Mouse (Mus musculus) lung, embryonic 16.5 days (tissue): ENCODE measurements around the gene Ostf1. TPM values are rescaled to one million over a fixed set of nuclear protein-coding genes. Genes with fewer than 3 reads are reported as not detected.
"Not testable (repeated sequence)": the region's sequence is repeated elsewhere in the genome, so short reads cannot be mapped to it uniquely, and the experiment has no call there.

ENCODE experiments used
- ATAC-seq: fragments of 200-750 bp; cut with Nextera tagmentation; 2 replicates; pipeline ENCODE4 v1.8.0; 2017; ENCODE audit warnings: low read depth, mild to moderate bottlenecking, moderate library complexity
- H3K27ac ChIP-seq: fragments of 300-500 bp; sonication (generic); 2 replicates; pipeline ENCODE4 v1.5.1; 2014; ENCODE audit warnings: mild to moderate bottlenecking, control low read depth, low read length
- H3K27me3 ChIP-seq: fragments of 300-500 bp; sonication (generic); 2 replicates; pipeline ENCODE4 v1.6.1; 2014; ENCODE audit warnings: low read depth, low read length, mixed read lengths; ENCODE audit not compliant: control insufficient read depth, insufficient read depth
- H3K36me3 ChIP-seq: fragments of 300-500 bp; sonication (generic); 2 replicates; pipeline ENCODE4 v1.6.1; 2014; ENCODE audit warnings: low read length; ENCODE audit not compliant: control insufficient read depth, insufficient read depth
- H3K4me1 ChIP-seq: fragments of 300-500 bp; sonication (generic); replicated peaks from 2 replicates; pipeline ENCODE4 v1.6.1; 2014; ENCODE audit warnings: low read length, mixed read lengths; ENCODE audit not compliant: control insufficient read depth, insufficient read depth
- H3K4me2 ChIP-seq: fragments of 300-500 bp; sonication (generic); 2 replicates; pipeline ENCODE4 v1.6.1; 2014; ENCODE audit warnings: low read depth, low read length, control low read depth
- H3K4me3 ChIP-seq: fragments of 300-500 bp; sonication (generic); 2 replicates; pipeline ENCODE4 v1.5.1; 2014; ENCODE audit warnings: mild to moderate bottlenecking, low read length, control low read depth
- H3K9ac ChIP-seq: fragments of 300-500 bp; sonication (generic); 2 replicates; pipeline ENCODE4 v1.6.1; 2014; ENCODE audit warnings: low read length, control low read depth
- H3K9me3 ChIP-seq: fragments of 300-500 bp; sonication (generic); 2 replicates; pipeline ENCODE4 v1.6.1; 2016; ENCODE audit warnings: low read length; ENCODE audit not compliant: control insufficient read depth
- WGBS: fragments of 180-500 bp; shearing (Covaris S2); extraction: QIAGEN DNeasy Blood & Tissue Kit; methylation state at CpG from one replicate; pipeline ENCODE4 v1.1.7; 2014; 5-methylcytosine and 5-hydroxymethylcytosine counted together
- polyA plus RNA-seq: library from polyadenylated mRNA; unstranded; fragments of >200 nt; fragmentation: Nextera tagmentation; extraction: Ambion mirVana; gene quantifications from 2 replicates; pipeline ENCODE4 v1.2.1, GENCODE M21; 2015

Ostf1 gene
- polyA plus RNA-seq, 1 experiment from 2014 or later = 111 TPM

DNA sequence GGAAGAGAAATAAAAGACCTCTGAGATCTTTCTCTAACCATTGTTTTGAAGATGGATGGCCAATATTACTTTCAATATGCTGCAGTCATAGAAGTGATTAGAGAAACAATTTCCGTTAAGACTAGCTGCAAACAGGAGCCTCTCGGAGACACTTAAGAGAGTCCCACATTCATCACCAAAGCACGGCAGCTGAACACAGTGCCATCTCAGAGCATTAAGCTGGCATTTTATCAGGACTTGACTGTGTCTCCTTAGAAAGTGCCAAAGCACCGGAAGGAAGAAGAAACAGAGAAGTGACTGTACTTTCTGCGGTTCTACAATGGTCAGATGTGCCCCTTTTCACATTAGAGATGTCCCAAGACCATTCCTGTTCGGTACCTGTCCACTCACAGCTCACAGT, 33.9 kb downstream of the Ostf1 start:
- 77% methylated on average over 6 of the region's 6 CpGs for whole genome bisulfite sequencing
- H3K4me3 ChIP-seq = no peak overlapping the region
- no peak for ATAC-seq
- H3K27ac ChIP-seq = no peak overlapping the region
- H3K27me3 ChIP-seq = no peaks in the 10 kb centered on the region
- H3K9me3 ChIP-seq = no peaks in the 10 kb centered on the region
- H3K9ac ChIP-seq = no peak overlapping the region
- no peaks in the 10 kb centered on the region for H3K4me1 ChIP-seq
- H3K36me3 ChIP-seq = peaks cover 3% of the 10 kb centered on the region; the same call in 1 of the 2 replicates
- H3K4me2 ChIP-seq = no peak overlapping the region

DNA sequence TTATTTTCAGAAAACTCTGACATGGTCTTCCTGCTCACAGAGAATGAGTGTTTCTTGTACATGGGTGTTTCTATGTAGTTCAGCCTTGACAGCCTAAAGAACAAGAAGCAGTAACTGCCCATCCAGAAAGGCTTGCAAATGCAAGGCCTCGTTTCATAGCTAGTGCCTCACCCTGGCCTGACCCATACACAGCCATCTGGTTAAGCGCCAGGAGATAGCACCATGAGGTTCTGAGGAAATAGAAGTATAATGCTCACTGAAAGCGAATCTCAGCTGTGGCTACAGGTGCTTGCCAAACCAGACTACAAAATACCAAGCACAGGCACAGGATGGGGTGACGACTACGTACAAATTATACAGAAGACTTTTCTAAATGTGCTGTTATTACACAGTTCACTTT, 34.7 kb downstream of the Ostf1 start:
- Histone ChIP-seq H3K4me1 (no peaks in the 10 kb centered on the region), H3K9ac (no peak overlapping the region), H3K27ac (no peak overlapping the region), H3K36me3 (no peaks in the 10 kb centered on the region), H3K27me3 (no peaks in the 10 kb centered on the region), H3K9me3 (no peaks in the 10 kb centered on the region), H3K4me3 (no peak overlapping the region), H3K4me2 (no peak overlapping the region)
- no peak for ATAC-seq
- 84% methylated on average over 5 of the region's 5 CpGs for WGBS

DNA sequence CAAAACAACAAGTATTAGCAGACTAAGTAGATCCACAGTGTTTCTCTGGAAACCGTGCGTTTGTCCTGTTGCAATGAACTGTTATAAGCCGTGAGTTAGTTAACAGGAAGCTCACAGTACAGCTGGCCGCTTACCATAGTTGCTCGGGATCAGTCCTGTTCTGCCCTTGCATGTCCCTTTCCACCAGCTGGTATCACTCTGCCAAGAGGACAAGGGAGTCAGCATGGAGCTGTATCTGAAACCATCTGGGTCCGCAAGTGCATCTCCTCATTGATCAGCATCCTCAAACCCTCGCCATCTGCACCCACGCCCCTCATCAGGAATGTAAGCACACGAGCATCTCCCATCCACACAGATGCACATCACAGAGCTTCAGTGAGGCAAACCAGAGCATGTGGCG, 37.9 kb downstream of the Ostf1 start:
- no peaks in the 10 kb centered on the region for H3K27me3 ChIP-seq
- no peaks in the 10 kb centered on the region for H3K9me3 ChIP-seq
- 76% methylated on average over 10 of the region's 10 CpGs for WGBS
- H3K4me2 ChIP-seq = no peak overlapping the region
- no peak for ATAC-seq
- H3K4me3 ChIP-seq = no peak overlapping the region
- H3K9ac ChIP-seq = no peak overlapping the region
- H3K36me3 ChIP-seq = no peaks in the 10 kb centered on the region
- no peak overlapping the region for H3K27ac ChIP-seq
- peaks cover 12% of the 10 kb centered on the region for H3K4me1 ChIP-seq

DNA sequence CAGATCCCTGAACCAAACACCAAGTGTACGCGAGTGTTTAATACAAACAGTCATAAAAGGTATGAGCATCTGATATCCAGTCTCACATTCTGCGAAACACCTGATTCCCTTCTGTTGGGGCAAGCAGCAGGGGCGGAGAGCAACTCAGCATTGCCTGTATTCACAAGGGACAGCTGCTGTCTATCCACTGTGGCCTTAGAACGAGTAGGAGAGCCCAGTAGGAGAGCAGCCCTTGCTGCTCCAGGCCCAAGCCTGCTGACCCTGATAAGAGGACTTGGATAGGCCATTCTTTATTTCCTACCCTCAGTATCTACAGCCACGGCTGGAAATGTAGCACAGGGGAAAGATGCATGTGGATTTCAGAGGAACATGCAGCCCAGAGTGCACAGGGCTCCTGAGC, 38.7 kb downstream of the Ostf1 start:
- H3K9me3 ChIP-seq = no peaks in the 10 kb centered on the region
- peaks cover 12% of the 10 kb centered on the region for H3K4me1 ChIP-seq
- H3K36me3 ChIP-seq = no peaks in the 10 kb centered on the region
- no peak for ATAC-seq
- H3K9ac ChIP-seq = no peak overlapping the region
- H3K4me3 ChIP-seq = no peak overlapping the region
- no peak overlapping the region for H3K4me2 ChIP-seq
- no peaks in the 10 kb centered on the region for H3K27me3 ChIP-seq
- no peak overlapping the region for H3K27ac ChIP-seq
- 71% methylated on average over 6 of the region's 6 CpGs for WGBS

DNA sequence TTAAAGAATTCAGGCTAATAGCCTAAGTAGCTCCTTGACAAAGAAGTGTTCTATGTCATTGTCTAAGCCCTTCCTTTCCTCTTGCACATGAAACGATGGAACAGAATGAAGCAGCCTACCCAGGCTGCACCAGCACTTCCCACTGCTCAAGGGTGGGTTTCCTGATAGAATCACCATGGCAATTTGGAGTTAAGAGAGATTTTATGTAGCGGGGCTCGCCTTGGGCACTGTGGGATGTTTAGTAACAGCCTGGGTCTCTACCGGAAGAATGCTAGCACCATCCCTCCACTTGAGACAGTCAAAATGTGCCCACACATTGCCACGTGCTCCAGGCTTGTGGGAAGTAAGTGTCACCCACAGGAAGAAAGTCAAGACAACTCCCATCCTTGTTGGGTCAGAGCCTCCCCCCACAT, 40.7 kb downstream of the Ostf1 start:
- Histone ChIP-seq H3K9ac (no peak overlapping the region), H3K4me3 (no peak overlapping the region), H3K27me3 (no peaks in the 10 kb centered on the region), H3K36me3 (no peaks in the 10 kb centered on the region), H3K4me1 (peaks cover 15% of the 10 kb centered on the region), H3K4me2 (no peak overlapping the region), H3K27ac (peak overlapping the region; percentile 9; the same call in 1 of the 2 replicates), H3K9me3 (no peaks in the 10 kb centered on the region)
- 34% methylated on average over 5 of the region's 5 CpGs for WGBS
- ATAC-seq = peak; percentile 3; the same call in 1 of the 2 replicates

DNA sequence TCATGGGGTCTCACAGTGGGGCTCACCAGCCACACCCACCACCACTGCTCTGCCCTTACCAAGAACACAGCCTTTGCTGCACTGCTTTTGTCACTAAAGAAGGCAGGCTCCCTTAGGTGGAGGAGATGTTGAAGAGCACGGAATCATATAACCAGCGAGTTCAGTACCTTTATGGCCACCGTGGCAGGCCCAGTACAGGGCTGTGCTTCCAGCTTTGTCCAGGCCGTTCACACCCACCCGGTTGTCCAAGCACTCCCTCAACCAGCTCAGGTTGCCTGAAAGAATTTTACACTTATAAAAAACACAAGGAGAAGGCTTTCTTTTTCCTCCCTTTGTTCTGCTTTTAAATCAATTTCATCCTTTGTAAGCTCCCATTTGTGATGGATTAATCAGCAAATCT, 41.4 kb downstream of the Ostf1 start:
- peak; percentile 24; the same call in 1 of the 2 replicates for ATAC-seq
- H3K27me3 ChIP-seq = no peaks in the 10 kb centered on the region
- H3K27ac ChIP-seq = peak overlapping the region; percentile 9; the same call in 1 of the 2 replicates

GRCm38 (mm10) chr19:18589276-18589675, 42.3 kb downstream of the Ostf1 start:
- peak overlapping the region; percentile 58; the same call in 1 of the 2 replicates for H3K27ac ChIP-seq

More for the DNA sequence above, 41.4 kb downstream of the Ostf1 start:
- H3K9ac ChIP-seq = no peak overlapping the region
- WGBS = 63% methylated on average over 5 of the region's 5 CpGs
- no peaks in the 10 kb centered on the region for H3K9me3 ChIP-seq
- H3K36me3 ChIP-seq = no peaks in the 10 kb centered on the region
- no peak overlapping the region for H3K4me2 ChIP-seq
- H3K4me3 ChIP-seq = no peak overlapping the region
- peaks cover 15% of the 10 kb centered on the region for H3K4me1 ChIP-seq

GRCm38 (mm10) chr19:18588801-18589200, 42.8 kb downstream of the Ostf1 start:
- H3K27me3 ChIP-seq, H3K27ac ChIP-seq, H3K9me3 ChIP-seq, H3K9ac ChIP-seq, H3K36me3 ChIP-seq, ATAC-seq, H3K4me3 ChIP-seq, H3K4me2 ChIP-seq: not testable (repeated sequence)
- H3K4me1 ChIP-seq = peaks cover 15% of the 10 kb centered on the region
- WGBS = 95% methylated on average over 10 of the region's 10 CpGs

More at GRCm38 (mm10) chr19:18589276-18589675, 42.3 kb downstream of the Ostf1 start:
- Histone ChIP-seq H3K4me1 (peaks cover 15% of the 10 kb centered on the region), H3K9ac (no peak overlapping the region), H3K4me3 (no peak overlapping the region), H3K36me3 (peaks cover 4% of the 10 kb centered on the region), H3K27me3 (no peaks in the 10 kb centered on the region), H3K4me2 (no peak overlapping the region), H3K9me3 (no peaks in the 10 kb centered on the region)
- ATAC-seq = no peak
- WGBS = 68% methylated on average over 8 of the region's 8 CpGs

- no peak overlapping the region for H3K27ac ChIP-seq
- 88% methylated on average over 1 of the region's 1 CpGs for WGBS
- no peaks in the 10 kb centered on the region for H3K9me3 ChIP-seq
- no peak for ATAC-seq
- no peak overlapping the region for H3K9ac ChIP-seq
- H3K4me1 ChIP-seq = peaks cover 15% of the 10 kb centered on the region
- no peaks in the 10 kb centered on the region for H3K27me3 ChIP-seq
- peaks cover 10% of the 10 kb centered on the region for H3K36me3 ChIP-seq
- H3K4me3 ChIP-seq = no peak overlapping the region
- no peak overlapping the region for H3K4me2 ChIP-seq
These were observed 43.4 kb downstream of the Ostf1 start for GRCm38 (mm10) chr19:18588243-18588642.

DNA sequence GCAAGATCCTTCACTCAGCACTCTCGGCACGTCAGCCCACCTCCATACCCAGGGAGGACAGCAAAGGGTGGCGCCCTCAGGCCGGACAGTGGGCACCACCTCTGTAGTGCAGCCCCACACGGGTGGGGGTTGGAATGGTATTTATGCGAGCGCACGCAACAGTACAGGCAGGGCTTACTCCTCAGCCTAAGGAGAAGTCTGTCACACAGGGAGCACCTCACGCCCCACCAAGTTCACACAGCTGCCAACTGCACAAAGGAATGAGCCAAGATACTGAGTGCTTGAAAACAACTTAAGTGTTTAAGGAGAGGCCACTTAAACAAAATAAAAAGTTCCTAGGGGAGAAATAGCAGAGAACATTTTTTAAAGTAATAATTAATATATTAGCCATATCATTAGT, 44.5 kb downstream of the Ostf1 start:
- peak; percentile 88 for ATAC-seq
- H3K9ac ChIP-seq = no peak overlapping the region
- no peaks in the 10 kb centered on the region for H3K9me3 ChIP-seq
- peak overlapping the region; percentile 69 for H3K27ac ChIP-seq
- H3K36me3 ChIP-seq = peaks cover 10% of the 10 kb centered on the region
- peak overlapping the region; percentile 9; the same call in 1 of the 2 replicates for H3K4me2 ChIP-seq
- no peak overlapping the region for H3K4me3 ChIP-seq
- peaks cover 15% of the 10 kb centered on the region for H3K4me1 ChIP-seq
- H3K27me3 ChIP-seq = no peaks in the 10 kb centered on the region
- 64% methylated on average over 9 of the region's 9 CpGs for WGBS
